Mouse (Mus musculus) kidney, adult 2 months (tissue): Measurements from ENCODE around the gene Nmur1.

Experiments used
- CTCF ChIP-seq: fragments of 200-500 bp; conservative IDR thresholded peaks from 2 replicates; pipeline ENCODE4 v1.5.1; 2011; ENCODE audit warnings: low read depth, mild to moderate bottlenecking, control low read depth, low read length, moderate library complexity, mixed read lengths; ENCODE audit not compliant: insufficient read depth, insufficient read length
- POLR2A ChIP-seq: fragments of 200-500 bp; IDR thresholded peaks from one replicate; pipeline ENCODE4 v1.6.1; 2011; ENCODE audit warnings: low read depth, low read length, control low read depth

DNA sequence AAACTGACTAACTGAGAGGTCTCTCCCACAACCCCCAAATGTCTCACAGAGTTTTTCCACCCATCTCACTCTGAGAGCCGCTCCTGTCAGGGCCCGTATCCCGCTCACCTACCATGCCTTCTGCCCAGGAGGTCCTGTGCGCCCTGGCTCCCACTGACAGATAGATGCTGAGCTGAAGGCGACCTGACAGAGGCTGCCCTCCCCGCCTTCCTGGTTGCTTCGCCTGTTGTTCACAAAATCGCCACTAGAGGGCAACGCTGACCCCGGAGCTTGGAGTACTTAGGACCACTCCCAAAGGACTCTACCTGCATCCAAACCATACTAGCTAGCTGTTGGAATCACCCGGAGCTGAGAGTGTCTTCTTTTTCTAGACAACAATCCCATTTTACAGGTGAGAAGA is 36.8 kb downstream of the Nmur1 start:
- peak; percentile 76 for TF ChIP-seq CTCF
- TF ChIP-seq POLR2A: no peak
